Mouse (Mus musculus) small intestine, adult 10 weeks (tissue): ENCODE data around the gene Mettl26. TPM values are rescaled to one million over a fixed set of nuclear protein-coding genes. Genes with fewer than 3 reads are reported as not detected.

ENCODE experiments used
- polyA plus RNA-seq: library from polyadenylated mRNA; stranded (reverse); fragments of 350-450 nt; fragmentation: Illumina TruSeq; extraction: RNeasy Lipid Tissue Mini Kit (QIAGEN cat#74804); gene quantifications from one replicate; pipeline ENCODE4 v1.2.3, GENCODE M21; 2014; ENCODE audit warnings: low replicate concordance

The Mettl26 gene
- polyA plus RNA-seq = 9.2 TPM

GRCm38 (mm10) chr17:25874721-25875170 is at the start of gene Mettl26:
TSS of gene Mettl26 (plus strand) at chr17:25875074.

GRCm38 (mm10) chr17:25828712-25829557 is 45.9 kb upstream of the Mettl26 start, which contains the start of gene Jmjd8:
TSS of gene Jmjd8 (plus strand) at chr17:25828867.

GRCm38 (mm10) chr17:25833291-25833663 is 41.6 kb upstream of the Mettl26 start, which contains the start of gene Stub1:
TSS of gene Stub1 (minus strand) at chr17:25833404.

GRCm38 (mm10) chr17:25837076-25837410 is 37.8 kb upstream of the Mettl26 start, which contains the start of gene Rhbdl1:
TSS of gene Rhbdl1 (minus strand) at chr17:25837295.

GRCm38 (mm10) chr17:25841117-25841880 is 33.6 kb upstream of the Mettl26 start, which contains the start of gene Gm20683:
TSS of gene Gm20683 (minus strand) at chr17:25841763.

GRCm38 (mm10) chr17:25844396-25844901 is 30.4 kb upstream of the Mettl26 start, which contains the start of gene Rhot2:
TSS of gene Rhot2 (minus strand) at chr17:25844851.

GRCm38 (mm10) chr17:25860832-25861703 is 13.8 kb upstream of the Mettl26 start, which contains the start of gene Wdr90:
TSS of gene Wdr90 (minus strand) at chr17:25861501.

GRCm38 (mm10) chr17:25868601-25869191 is 6.2 kb upstream of the Mettl26 start, which contains the start of gene Mcrip2:
TSS of gene Mcrip2 (minus strand) at chr17:25868764.

GRCm38 (mm10) chr17:25880196-25880910 is 5.5 kb downstream of the Mettl26 start, which contains the start of gene Wfikkn1:
TSS of gene Wfikkn1 (minus strand) at chr17:25880858.

GRCm38 (mm10) chr17:25919144-25919785 is 44.4 kb downstream of the Mettl26 start, which contains the start of gene Rab40c:
TSS of gene Rab40c (minus strand) at chr17:25919727.

Other genes starting within 250 kb of the Mettl26 start
- gene Gng13, start 157.9 kb upstream of the Mettl26 start, polyA plus RNA-seq = not detected
- gene Chtf18, start 147.7 kb upstream of the Mettl26 start, polyA plus RNA-seq = not detected
- not detected for gene Rpusd1, start 147.4 kb upstream of the Mettl26 start, polyA plus RNA-seq
- not detected for gene Mslnl, start 139.0 kb upstream of the Mettl26 start, polyA plus RNA-seq
- gene Msln, start 120.7 kb upstream of the Mettl26 start, polyA plus RNA-seq = not detected
- 0.67 TPM for gene Narfl, start 101.3 kb upstream of the Mettl26 start, polyA plus RNA-seq
- gene Haghl, start 89.4 kb upstream of the Mettl26 start, polyA plus RNA-seq = not detected
- not detected for gene Ccdc78, start 88.5 kb upstream of the Mettl26 start, polyA plus RNA-seq
- gene Fam173a, start 82.2 kb upstream of the Mettl26 start, polyA plus RNA-seq = not detected
- not detected for gene AC134908.4, start 79.4 kb upstream of the Mettl26 start, polyA plus RNA-seq
- gene Metrn, start 77.9 kb upstream of the Mettl26 start, polyA plus RNA-seq = not detected
- 0.67 TPM for gene Fbxl16, start 66.0 kb upstream of the Mettl26 start, polyA plus RNA-seq
- 0.26 TPM for gene Wdr24, start 51.4 kb upstream of the Mettl26 start, polyA plus RNA-seq
- 1.8 TPM for gene Jmjd8, start 46.2 kb upstream of the Mettl26 start, polyA plus RNA-seq
- 4.2 TPM for gene Stub1, start 41.7 kb upstream of the Mettl26 start, polyA plus RNA-seq
- not detected for gene Rhbdl1, start 37.8 kb upstream of the Mettl26 start, polyA plus RNA-seq
- not detected for gene Gm20683, start 33.3 kb upstream of the Mettl26 start, polyA plus RNA-seq
- 13.3 TPM for gene Rhot2, start 30.2 kb upstream of the Mettl26 start, polyA plus RNA-seq
- gene Wdr90, start 13.6 kb upstream of the Mettl26 start, polyA plus RNA-seq = 0.82 TPM
- gene Mcrip2, start 6.3 kb upstream of the Mettl26 start, polyA plus RNA-seq = not detected
- gene Wfikkn1, start 5.8 kb downstream of the Mettl26 start, polyA plus RNA-seq = not detected
- gene Rab40c, start 44.7 kb downstream of the Mettl26 start, polyA plus RNA-seq = 0.48 TPM
- 23.5 TPM for gene Pigq, start 69.9 kb downstream of the Mettl26 start, polyA plus RNA-seq
- gene Nhlrc4, start 69.9 kb downstream of the Mettl26 start, polyA plus RNA-seq = not detected
- gene A930017K11Rik, start 77.5 kb downstream of the Mettl26 start, polyA plus RNA-seq = not detected
- gene Capn15, start 110.7 kb downstream of the Mettl26 start, polyA plus RNA-seq = 1.8 TPM
- gene Rab11fip3, start 194.5 kb downstream of the Mettl26 start, polyA plus RNA-seq = 7.1 TPM
- gene Decr2, start 215.3 kb downstream of the Mettl26 start, polyA plus RNA-seq = 48.4 TPM
- gene Nme4, start 220.5 kb downstream of the Mettl26 start, polyA plus RNA-seq = not detected
- 8.8 TPM for gene Tmem8, start 238.2 kb downstream of the Mettl26 start, polyA plus RNA-seq
- gene Mrpl28, start 248.4 kb downstream of the Mettl26 start, polyA plus RNA-seq = 5.3 TPM